Mouse (Mus musculus) forebrain, embryonic 13.5 days (tissue): ENCODE measurements around the gene Gramd4. TPM values are rescaled to one million over a fixed set of nuclear protein-coding genes. Genes with fewer than 3 reads are reported as not detected.
"Not testable (repeated sequence)": the region's sequence is repeated elsewhere in the genome, so short reads cannot be mapped to it uniquely, and the experiment has no call there.

ENCODE experiments used
- ATAC-seq: fragments of 200-750 bp; cut with Nextera tagmentation; 2 replicates; pipeline ENCODE4 v1.8.0; 2017
- H3K27ac ChIP-seq: fragments of 300-500 bp; sonication (generic); 2 replicates; pipeline ENCODE4 v1.5.1; 2015; ENCODE audit warnings: inconsistent platforms, mild to moderate bottlenecking, moderate library complexity
- H3K27me3 ChIP-seq: fragments of 300-500 bp; sonication (generic); 2 replicates; pipeline ENCODE4 v1.6.1; 2015; ENCODE audit warnings: mild to moderate bottlenecking, inconsistent platforms
- H3K36me3 ChIP-seq: fragments of 300-500 bp; sonication (generic); 2 replicates; pipeline ENCODE4 v1.6.1; 2015; ENCODE audit warnings: mild to moderate bottlenecking, inconsistent platforms; ENCODE audit not compliant: poor library complexity, severe bottlenecking
- H3K4me1 ChIP-seq: fragments of 300-500 bp; sonication (generic); 2 replicates; pipeline ENCODE4 v1.6.1; 2015; ENCODE audit warnings: inconsistent platforms
- H3K4me2 ChIP-seq: fragments of 300-500 bp; sonication (generic); 2 replicates; pipeline ENCODE4 v1.6.1; 2015; ENCODE audit warnings: inconsistent platforms, mild to moderate bottlenecking, moderate library complexity
- H3K4me3 ChIP-seq: fragments of 300-500 bp; sonication (generic); 2 replicates; pipeline ENCODE4 v1.5.1; 2015; ENCODE audit warnings: mild to moderate bottlenecking, inconsistent platforms
- H3K9ac ChIP-seq: fragments of 300-500 bp; sonication (generic); 2 replicates; pipeline ENCODE4 v1.6.1; 2015; ENCODE audit warnings: mild to moderate bottlenecking, inconsistent platforms
- H3K9me3 ChIP-seq: fragments of 300-500 bp; sonication (generic); replicated peaks from 2 replicates; pipeline ENCODE4 v1.6.1; 2016; ENCODE audit warnings: inconsistent platforms
- WGBS: fragments of 180-500 bp; shearing (Covaris S2); methylation state at CpG from one replicate; pipeline ENCODE4 v1.1.7; 2015; 5-methylcytosine and 5-hydroxymethylcytosine counted together
- polyA plus RNA-seq: library from polyadenylated mRNA; unstranded; fragments of >200 nt; fragmentation: Nextera tagmentation; extraction: Ambion mirVana; gene quantifications from 2 replicates; pipeline ENCODE4 v1.2.1, GENCODE M21; 2015

Gramd4 gene
- polyA plus RNA-seq, 1 experiment from 2014 or later, result 31.6 TPM

DNA sequence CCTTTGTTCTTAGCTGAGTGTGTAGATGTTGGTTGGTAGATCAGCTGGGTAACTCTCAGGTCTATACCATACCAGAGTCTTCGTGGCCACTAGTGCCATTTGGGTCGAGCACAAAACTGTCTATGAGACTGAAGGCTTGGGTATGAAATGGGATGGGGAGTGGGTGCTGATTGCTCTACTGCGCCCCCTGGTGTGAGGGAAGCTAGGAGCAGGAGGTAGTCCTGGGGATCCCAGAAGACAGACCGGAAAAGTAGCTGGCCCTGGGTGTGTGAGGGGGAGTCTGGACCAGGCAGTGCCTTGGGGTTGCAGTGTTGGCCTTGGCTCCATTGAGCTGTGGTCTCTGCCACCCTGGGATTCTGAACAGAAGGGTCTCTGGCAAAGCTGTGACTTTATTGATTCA, 80.1 kb downstream of the Gramd4 start:
- Histone ChIP-seq H3K9me3 (no peaks in the 10 kb centered on the region), H3K36me3 (peaks cover 69% of the 10 kb centered on the region), H3K9ac (no peak overlapping the region), H3K4me2 (no peak overlapping the region), H3K27me3 (no peaks in the 10 kb centered on the region), H3K4me1 (peaks cover 7% of the 10 kb centered on the region; the same call in 1 of the 2 replicates), H3K4me3 (no peak overlapping the region), H3K27ac (no peak overlapping the region)
- ATAC-seq, result no peak
- WGBS, result 71% methylated on average over 4 of the region's 4 CpGs

DNA sequence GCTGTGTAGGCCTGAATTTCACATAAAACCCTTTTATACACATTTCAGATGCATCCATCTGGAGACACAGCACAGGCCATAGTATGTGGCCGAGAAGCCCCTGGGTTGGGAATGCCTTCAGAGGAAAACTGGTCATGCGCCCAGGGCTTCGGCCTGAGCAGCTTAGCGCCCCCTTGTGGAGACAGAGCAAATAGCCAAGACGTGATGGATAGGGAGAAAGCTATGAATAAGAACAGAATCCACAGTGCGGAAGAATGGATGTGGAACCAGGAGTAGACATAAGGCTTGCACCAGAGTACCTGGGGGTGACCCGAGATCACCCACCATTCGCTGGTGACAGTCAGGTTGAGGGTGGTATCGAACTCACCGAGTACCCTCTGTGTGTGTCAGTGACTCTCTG, 82.8 kb downstream of the Gramd4 start:
- no peaks in the 10 kb centered on the region for H3K27me3 ChIP-seq
- H3K9ac ChIP-seq, result no peak overlapping the region
- peak; percentile 13; the same call in 1 of the 2 replicates for ATAC-seq
- H3K9me3 ChIP-seq, result no peaks in the 10 kb centered on the region
- WGBS, result 34% methylated on average over 10 of the region's 10 CpGs
- peak overlapping the region; percentile 60; the same call in 1 of the 2 replicates for H3K27ac ChIP-seq
- no peak overlapping the region for H3K4me3 ChIP-seq
- H3K36me3 ChIP-seq, result peaks cover 63% of the 10 kb centered on the region
- no peak overlapping the region for H3K4me2 ChIP-seq
- no peaks in the 10 kb centered on the region for H3K4me1 ChIP-seq

DNA sequence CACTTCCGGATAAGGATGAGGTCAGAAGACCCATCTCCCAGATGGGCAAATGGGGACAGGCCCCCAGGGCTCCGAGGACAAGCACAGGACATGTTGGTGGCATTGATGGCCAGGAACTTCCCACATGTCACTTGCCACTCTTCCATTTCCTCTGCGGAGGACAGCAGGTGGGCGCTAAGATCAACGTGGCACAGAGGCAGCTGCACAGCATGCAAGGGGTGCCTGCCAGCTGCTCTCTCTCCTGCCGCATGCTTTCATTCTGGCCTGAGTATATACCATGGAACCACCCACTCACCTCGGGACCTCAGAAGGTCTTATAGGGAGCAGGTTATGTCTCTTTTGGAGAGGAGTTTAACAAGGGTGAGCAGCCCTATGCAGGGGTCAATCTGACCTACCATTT, 87.1 kb downstream of the Gramd4 start:
- no peaks in the 10 kb centered on the region for H3K4me1 ChIP-seq
- no peak overlapping the region for H3K9ac ChIP-seq
- WGBS, result 84% methylated on average over 7 of the region's 7 CpGs
- ATAC-seq, result no peak
- no peak overlapping the region for H3K4me2 ChIP-seq
- peaks cover 80% of the 10 kb centered on the region for H3K36me3 ChIP-seq
- H3K27ac ChIP-seq, result no peak overlapping the region
- H3K27me3 ChIP-seq, result no peaks in the 10 kb centered on the region
- H3K9me3 ChIP-seq, result no peaks in the 10 kb centered on the region
- no peak overlapping the region for H3K4me3 ChIP-seq

DNA sequence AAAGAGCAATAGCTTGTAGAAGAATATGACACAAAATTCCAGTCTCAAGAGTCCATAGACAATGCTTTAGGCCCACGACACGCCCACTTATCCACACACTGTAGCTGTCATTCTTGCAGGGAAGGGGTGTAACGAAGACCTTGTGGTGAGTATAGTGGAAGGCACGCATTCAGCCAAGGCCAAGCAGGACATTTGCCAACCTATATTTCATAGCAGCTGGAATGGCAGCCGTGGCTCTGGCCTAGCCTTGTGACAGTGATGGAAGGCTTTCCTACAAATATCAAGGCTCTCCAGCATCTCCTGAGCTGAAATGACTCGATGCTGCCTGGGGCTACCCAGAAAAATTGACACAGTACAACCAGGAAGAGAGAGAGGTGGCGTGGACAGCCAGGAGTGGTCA, 87.6 kb downstream of the Gramd4 start:
- Histone ChIP-seq H3K27me3 (no peaks in the 10 kb centered on the region), H3K4me3 (no peak overlapping the region), H3K36me3 (peaks cover 80% of the 10 kb centered on the region), H3K4me2 (no peak overlapping the region), H3K27ac (no peak overlapping the region), H3K4me1 (no peaks in the 10 kb centered on the region), H3K9ac (no peak overlapping the region), H3K9me3 (no peaks in the 10 kb centered on the region)
- 88% methylated on average over 7 of the region's 7 CpGs for WGBS
- ATAC-seq, result no peak

DNA sequence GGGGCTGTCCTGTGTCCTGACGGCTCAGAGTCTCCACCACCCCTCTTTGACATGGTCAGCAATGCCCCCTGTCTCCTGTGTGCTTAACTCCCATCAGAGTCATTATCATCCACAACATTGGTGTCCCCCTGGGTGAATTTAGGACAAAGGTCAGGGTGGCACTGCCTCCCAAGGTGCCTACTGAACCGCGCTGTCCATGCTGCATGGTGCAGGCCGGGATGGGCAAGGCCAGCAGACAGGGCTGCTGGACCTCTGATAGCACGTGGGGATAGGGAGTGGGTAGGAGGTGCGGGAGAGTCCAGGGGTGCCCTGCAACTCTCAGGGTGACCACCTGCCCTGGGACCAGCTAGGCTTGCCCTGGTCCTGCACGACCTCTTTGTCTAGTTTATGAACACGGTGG, 89.4 kb downstream of the Gramd4 start:
- no peak overlapping the region for H3K4me3 ChIP-seq
- H3K4me2 ChIP-seq, result no peak overlapping the region
- H3K9me3 ChIP-seq, result no peaks in the 10 kb centered on the region
- no peaks in the 10 kb centered on the region for H3K27me3 ChIP-seq
- H3K4me1 ChIP-seq, result no peaks in the 10 kb centered on the region
- 89% methylated on average over 8 of the region's 8 CpGs for WGBS
- ATAC-seq, result no peak
- H3K9ac ChIP-seq, result no peak overlapping the region
- no peak overlapping the region for H3K27ac ChIP-seq
- H3K36me3 ChIP-seq, result peaks cover 77% of the 10 kb centered on the region

DNA sequence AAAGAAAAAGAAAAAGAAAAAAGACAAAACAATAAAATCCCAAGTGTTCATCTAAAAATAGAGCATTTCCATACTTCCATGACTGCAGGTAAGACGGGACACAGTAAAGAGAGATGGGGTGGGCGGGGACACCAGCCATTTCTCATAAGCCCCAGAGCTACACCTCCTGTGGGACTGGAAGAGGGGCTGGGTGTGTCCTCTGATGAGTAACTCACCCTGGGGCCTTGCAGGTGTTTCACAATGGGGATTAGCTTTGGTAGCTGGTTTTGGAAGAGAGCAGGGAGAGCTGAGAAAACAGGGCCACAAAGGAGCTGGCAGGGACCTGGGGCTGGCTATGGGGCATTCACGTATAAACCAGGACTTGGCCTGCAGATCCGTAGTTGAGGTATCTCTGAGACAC, 93.1 kb downstream of the Gramd4 start:
- no peak overlapping the region for H3K4me2 ChIP-seq
- H3K4me3 ChIP-seq, result no peak overlapping the region
- no peak overlapping the region for H3K9ac ChIP-seq
- H3K27ac ChIP-seq, result no peak overlapping the region
- no peak for ATAC-seq
- H3K9me3 ChIP-seq, result no peaks in the 10 kb centered on the region
- no peaks in the 10 kb centered on the region for H3K27me3 ChIP-seq
- no peaks in the 10 kb centered on the region for H3K4me1 ChIP-seq
- 66% methylated on average over 4 of the region's 4 CpGs for WGBS
- H3K36me3 ChIP-seq, result peaks cover 73% of the 10 kb centered on the region

DNA sequence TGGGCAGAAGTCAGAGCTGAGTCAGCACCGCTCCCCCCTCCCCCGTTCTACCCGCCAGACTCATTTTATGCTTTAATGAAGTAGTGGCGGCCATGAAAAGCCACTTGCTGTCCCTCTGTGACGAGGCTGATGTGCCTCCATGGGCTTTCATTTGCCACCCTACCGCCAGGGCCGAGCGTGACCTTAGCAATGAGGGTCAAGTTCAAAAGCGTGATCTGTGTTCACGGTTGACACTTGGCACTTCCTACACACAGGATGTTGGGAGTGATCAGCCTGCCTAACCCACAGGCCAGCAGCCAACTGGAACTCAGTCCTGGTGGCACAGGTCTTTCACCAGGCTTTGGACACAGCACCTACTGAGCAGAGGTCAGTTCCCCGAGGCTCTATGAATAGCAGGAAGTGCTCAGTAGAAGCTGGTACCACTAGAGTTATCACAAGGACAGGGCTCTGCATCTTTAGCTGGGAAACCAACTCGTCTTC, 96.0 kb downstream of the Gramd4 start:
- no peaks in the 10 kb centered on the region for H3K4me1 ChIP-seq
- no peak overlapping the region for H3K4me2 ChIP-seq
- H3K36me3 ChIP-seq, result peaks cover 56% of the 10 kb centered on the region
- no peak overlapping the region for H3K4me3 ChIP-seq
- 91% methylated on average over 12 of the region's 12 CpGs for WGBS
- H3K9ac ChIP-seq, result no peak overlapping the region
- no peak overlapping the region for H3K27ac ChIP-seq
- no peaks in the 10 kb centered on the region for H3K9me3 ChIP-seq
- no peak for ATAC-seq
- no peaks in the 10 kb centered on the region for H3K27me3 ChIP-seq

DNA sequence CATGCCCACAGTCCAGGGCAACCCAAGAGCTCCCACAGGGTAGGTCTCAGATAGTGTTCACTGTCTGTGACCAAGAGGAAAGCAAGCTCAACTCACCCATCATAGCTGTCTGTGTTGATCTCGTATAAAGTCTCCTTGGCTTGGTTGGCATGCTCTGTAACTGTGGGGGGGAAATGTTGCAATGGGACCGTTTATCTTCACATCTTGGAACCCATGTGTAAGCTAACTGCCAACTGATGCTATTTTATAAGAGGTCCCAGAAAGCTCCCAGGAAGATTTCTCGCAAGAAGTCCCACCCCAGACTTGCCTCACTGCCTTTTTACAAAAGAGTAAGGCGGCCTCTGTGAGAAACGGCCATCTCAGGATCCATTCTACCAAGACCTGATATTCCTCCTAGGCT, 99.0 kb downstream of the Gramd4 start:
- Histone ChIP-seq H3K27ac (no peak overlapping the region), H3K4me2 (no peak overlapping the region), H3K9ac (no peak overlapping the region), H3K27me3 (no peaks in the 10 kb centered on the region), H3K4me1 (no peaks in the 10 kb centered on the region), H3K4me3 (no peak overlapping the region), H3K36me3 (peaks cover 35% of the 10 kb centered on the region), H3K9me3 (no peaks in the 10 kb centered on the region)
- 78% methylated on average over 5 of the region's 5 CpGs for whole genome bisulfite sequencing
- ATAC-seq, result no peak

DNA sequence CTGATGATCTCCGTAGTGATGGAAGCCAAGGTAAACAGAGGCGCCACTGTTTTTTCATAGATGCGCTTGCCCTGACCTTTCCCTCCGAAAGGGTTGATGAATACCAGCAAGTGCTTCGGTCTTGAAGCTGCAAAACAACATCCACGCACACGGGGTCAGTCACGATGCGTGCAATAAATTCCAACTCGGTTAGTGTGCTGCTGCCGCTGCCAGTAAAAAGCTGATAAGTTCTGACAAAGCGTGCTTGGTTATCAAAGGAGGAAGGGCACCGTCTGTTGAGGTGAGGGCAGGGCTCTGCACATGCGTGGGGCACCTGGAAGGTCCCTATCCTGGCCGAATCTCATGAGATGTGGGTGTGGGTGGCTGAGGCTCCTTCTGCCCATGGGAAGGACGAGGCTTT, 101.6 kb downstream of the Gramd4 start:
- no peak overlapping the region for H3K9ac ChIP-seq
- H3K4me2 ChIP-seq, result no peak overlapping the region
- ATAC-seq, result no peak
- H3K27ac ChIP-seq, result no peak overlapping the region
- 90% methylated on average over 16 of the region's 16 CpGs for WGBS
- no peaks in the 10 kb centered on the region; the same call in 1 of the 2 replicates for H3K9me3 ChIP-seq
- no peaks in the 10 kb centered on the region for H3K27me3 ChIP-seq
- H3K36me3 ChIP-seq, result peaks cover 33% of the 10 kb centered on the region
- no peak overlapping the region for H3K4me3 ChIP-seq
- H3K4me1 ChIP-seq, result no peaks in the 10 kb centered on the region

DNA sequence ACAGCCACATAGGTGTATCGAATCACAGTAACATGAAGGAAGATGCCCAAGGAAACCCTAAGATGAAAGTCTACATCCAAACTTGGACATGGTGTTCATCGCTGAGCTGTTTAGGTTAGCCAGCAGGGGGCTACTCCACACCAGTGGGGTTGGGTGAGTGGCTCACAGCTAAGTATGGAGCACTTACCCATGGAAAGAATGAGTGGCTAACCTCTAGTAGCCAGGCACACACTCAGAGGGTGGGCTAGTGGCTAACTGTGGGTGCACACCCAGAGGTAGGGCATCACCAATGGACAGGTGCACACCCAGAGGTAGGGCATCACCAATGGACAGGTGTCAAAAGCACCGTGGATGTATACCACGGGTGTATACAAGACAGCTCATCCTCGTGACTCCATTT, 102.2 kb downstream of the Gramd4 start:
- 86% methylated on average over 5 of the region's 5 CpGs for WGBS
- H3K27me3 ChIP-seq, result no peaks in the 10 kb centered on the region

DNA sequence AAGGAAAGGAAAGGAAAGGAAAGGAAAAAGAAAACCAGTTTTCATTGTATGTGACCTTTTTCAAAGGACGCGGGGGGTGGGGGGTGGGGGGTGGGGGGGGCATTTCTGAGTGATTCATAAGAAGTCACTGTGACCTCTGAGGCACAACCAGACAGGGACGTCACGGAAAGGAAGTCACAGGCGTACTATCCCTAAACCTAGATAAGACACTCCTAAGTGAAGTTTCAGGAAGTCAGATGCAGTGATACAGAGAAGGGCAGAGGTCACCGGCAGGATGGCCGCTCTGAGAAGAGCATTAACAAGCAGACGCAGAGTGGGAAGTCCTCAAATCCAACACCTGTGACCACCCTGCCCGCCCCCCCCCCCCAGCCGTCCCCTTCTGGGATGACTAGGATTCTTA, 103.4 kb downstream of the Gramd4 start:
- 94% methylated on average over 10 of the region's 10 CpGs for whole genome bisulfite sequencing
- no peak overlapping the region for H3K4me3 ChIP-seq
- H3K27ac ChIP-seq, result no peak overlapping the region
- peaks cover 28% of the 10 kb centered on the region for H3K36me3 ChIP-seq
- H3K4me1 ChIP-seq, result peaks cover 8% of the 10 kb centered on the region; the same call in 1 of the 2 replicates
- no peaks in the 10 kb centered on the region; the same call in 1 of the 2 replicates for H3K9me3 ChIP-seq
- no peak overlapping the region for H3K9ac ChIP-seq
- no peaks in the 10 kb centered on the region for H3K27me3 ChIP-seq
- no peak for ATAC-seq
- H3K4me2 ChIP-seq, result no peak overlapping the region

More for the DNA sequence above, 102.2 kb downstream of the Gramd4 start:
- Histone ChIP-seq H3K27ac (no peak overlapping the region), H3K4me3 (no peak overlapping the region), H3K4me1 (peaks cover 3% of the 10 kb centered on the region; the same call in 1 of the 2 replicates), H3K36me3 (peaks cover 31% of the 10 kb centered on the region), H3K4me2 (no peak overlapping the region), H3K9ac (no peak overlapping the region), H3K9me3 (no peaks in the 10 kb centered on the region; the same call in 1 of the 2 replicates)
- no peak for ATAC-seq

DNA sequence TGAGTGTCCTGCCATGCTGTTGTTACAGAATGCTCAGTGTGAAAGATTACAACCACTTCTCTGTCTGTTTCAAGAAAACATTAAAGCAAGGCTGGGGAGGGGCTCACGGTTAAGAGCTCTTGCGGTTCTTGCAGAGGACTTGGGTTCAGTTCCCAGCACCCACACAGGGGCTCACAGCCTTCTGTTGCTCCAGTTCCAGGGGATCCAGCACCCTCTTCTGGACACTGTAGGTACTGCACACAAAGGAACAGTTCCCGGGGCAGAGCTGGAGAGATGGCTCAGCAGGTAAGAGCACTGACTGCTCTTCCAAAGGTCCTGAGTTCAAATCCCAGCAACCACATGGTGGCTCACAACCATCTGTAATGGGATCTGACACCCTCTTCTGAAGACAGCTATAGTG, 104.3 kb downstream of the Gramd4 start:
- ATAC-seq, H3K27me3 ChIP-seq, H3K4me2 ChIP-seq, H3K9me3 ChIP-seq, H3K9ac ChIP-seq, H3K4me1 ChIP-seq, H3K4me3 ChIP-seq, H3K27ac ChIP-seq: not testable (repeated sequence)
- 95% methylated on average over 3 of the region's 3 CpGs for WGBS
- peaks cover 22% of the 10 kb centered on the region for H3K36me3 ChIP-seq

DNA sequence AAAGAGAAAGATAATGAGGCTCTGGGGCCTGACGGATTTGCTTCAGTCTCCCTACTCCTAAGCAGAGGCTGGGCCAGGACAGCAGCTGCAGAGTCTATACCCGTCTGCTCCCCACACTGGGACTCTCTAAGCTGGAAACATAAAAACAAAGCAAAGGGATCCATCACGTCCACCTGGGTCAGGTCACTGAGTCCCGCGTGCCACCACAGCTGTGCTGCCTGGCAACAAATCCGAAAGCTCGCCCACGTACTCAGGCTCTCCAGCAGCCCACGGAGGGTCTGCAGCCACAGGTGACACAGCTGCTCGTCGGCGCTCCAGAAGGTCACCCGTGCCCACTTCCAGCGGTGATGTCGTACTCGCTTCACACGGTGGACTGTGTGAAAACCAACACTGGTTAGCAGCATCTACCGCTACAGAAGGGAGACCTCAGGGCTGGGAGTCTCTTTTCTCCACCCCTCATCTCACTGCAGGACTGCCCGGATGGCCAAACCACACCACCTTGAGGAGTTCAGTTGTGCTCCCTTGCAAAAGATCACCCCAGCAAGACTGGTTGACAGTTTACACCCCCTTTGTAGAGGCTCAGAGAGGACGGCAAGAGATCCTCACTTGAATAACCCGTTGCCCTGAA, 107.3 kb downstream of the Gramd4 start:
- Histone ChIP-seq H3K36me3 (peaks cover 22% of the 10 kb centered on the region), H3K9me3 (no peaks in the 10 kb centered on the region; the same call in 1 of the 2 replicates), H3K9ac (no peak overlapping the region), H3K27ac (no peak overlapping the region), H3K4me1 (peaks cover 24% of the 10 kb centered on the region), H3K4me3 (no peak overlapping the region), H3K4me2 (no peak overlapping the region), H3K27me3 (no peaks in the 10 kb centered on the region)
- 75% methylated on average over 21 of the region's 21 CpGs for WGBS
- no peak for ATAC-seq
